In genomic region chr10:9459145-9459544, GRCm38 (mm10) we compare ENCODE assay signal across 22 mouse cellular contexts.
"Had no signal": no experiment of that assay in that cellular context is flagged by ENCODE, and none has a peak within 500 bp of the region (broad histone marks: within the 10 kb centered on the region; RNA-seq: fewer than 3 reads in every experiment).

No protein-coding gene starts in this region.

- H3K9me3 ChIP-seq: limb, embryonic 10.5 days; limb, embryonic 13.5 days; liver, embryonic 12.5 days; liver, embryonic 15.5 days; lung, embryonic 15.5 days; megakaryocyte, embryonic 14.5 days; midbrain, embryonic 10.5 days; midbrain, embryonic 13.5 days; neural tube, embryonic 13.5 days; stomach, embryonic 15.5 days had no signal

- H3K4me2 ChIP-seq: limb, embryonic 13.5 days; liver, embryonic 12.5 days; liver, embryonic 15.5 days; lung, embryonic 15.5 days; midbrain, embryonic 13.5 days; neural tube, embryonic 13.5 days; stomach, embryonic 15.5 days had no signal

- H3K27ac ChIP-seq: limb, embryonic 10.5 days; limb, embryonic 13.5 days; liver, embryonic 12.5 days; liver, embryonic 15.5 days; lung, embryonic 15.5 days; midbrain, embryonic 10.5 days; midbrain, embryonic 13.5 days; neural tube, embryonic 13.5 days; stomach, embryonic 15.5 days had no signal

- H3K4me1 ChIP-seq: limb, embryonic 10.5 days; limb, embryonic 13.5 days; liver, embryonic 12.5 days; liver, embryonic 15.5 days; lung, embryonic 15.5 days; megakaryocyte, embryonic 14.5 days; midbrain, embryonic 10.5 days; neural tube, embryonic 13.5 days; stomach, embryonic 15.5 days had no signal

- H3K4me3 ChIP-seq: limb, embryonic 10.5 days; limb, embryonic 13.5 days; liver, embryonic 12.5 days; liver, embryonic 15.5 days; lung, embryonic 15.5 days; megakaryocyte, embryonic 14.5 days; midbrain, embryonic 10.5 days; midbrain, embryonic 13.5 days; myocyte; neural tube, embryonic 13.5 days; stomach, embryonic 15.5 days had no signal

- ATAC-seq: liver, embryonic 12.5 days; midbrain, embryonic 13.5 days; midbrain, embryonic 16.5 days had no signal

- DNase-seq: kidney, postnatal 14 days; kidney, postnatal 4 days; liver; lung, adult 18-20 months; lung, postnatal 10 days; lung, postnatal 36 days; retina, postnatal 1 day; right cerebral cortex, postnatal 25 days; spleen, adult 18-20 months; thymus, postnatal 36 days had no signal

- H3K36me3 ChIP-seq: limb, embryonic 10.5 days; limb, embryonic 13.5 days; liver, embryonic 12.5 days; liver, embryonic 15.5 days; lung, embryonic 15.5 days; midbrain, embryonic 10.5 days; midbrain, embryonic 13.5 days; neural tube, embryonic 13.5 days; stomach, embryonic 15.5 days had no signal

- H3K27me3 ChIP-seq: limb, embryonic 13.5 days; liver, embryonic 12.5 days; liver, embryonic 15.5 days; lung, embryonic 15.5 days; megakaryocyte, embryonic 14.5 days; midbrain, embryonic 13.5 days; neural tube, embryonic 13.5 days; stomach, embryonic 15.5 days had no signal

- H3K9ac ChIP-seq: limb, embryonic 13.5 days; liver, embryonic 12.5 days; liver, embryonic 15.5 days; lung, embryonic 15.5 days; midbrain, embryonic 13.5 days; neural tube, embryonic 13.5 days; stomach, embryonic 15.5 days had no signal
